Mouse (Mus musculus): ENCODE measurements around the gene Ccnf.

The Ccnf gene

GRCm38 (mm10) chr17:24251320-24252069 is at the start of gene Ccnf:
Gene Ccnf, minus strand, starts transcription at chr17:24251484.
- peak; percentile 97 for DNase-seq (ENCODE audit: extremely low read depth, low read depth)

DNA sequence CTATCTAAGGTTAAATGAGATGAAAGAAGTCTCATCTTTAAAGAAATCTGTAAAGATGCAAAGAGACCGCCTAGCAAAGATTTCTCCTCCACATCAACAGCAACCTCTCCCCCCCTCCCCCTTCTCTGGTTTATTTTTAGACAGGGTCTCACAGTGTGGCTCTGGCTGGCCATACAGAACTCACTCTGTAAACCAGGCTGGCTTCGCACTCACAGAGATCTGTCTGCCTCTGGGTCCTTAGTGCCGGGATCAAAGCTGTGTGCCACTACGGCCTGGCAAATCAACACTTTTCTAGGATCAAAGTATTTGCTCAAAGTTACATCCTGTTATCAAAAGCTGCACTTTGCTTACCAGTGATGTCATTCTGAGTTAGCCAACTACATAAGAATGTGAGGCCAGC is 49.4 kb upstream of the Ccnf start:
- no peak for DNase-seq (ENCODE audit: extremely low read depth, low read depth)

DNA sequence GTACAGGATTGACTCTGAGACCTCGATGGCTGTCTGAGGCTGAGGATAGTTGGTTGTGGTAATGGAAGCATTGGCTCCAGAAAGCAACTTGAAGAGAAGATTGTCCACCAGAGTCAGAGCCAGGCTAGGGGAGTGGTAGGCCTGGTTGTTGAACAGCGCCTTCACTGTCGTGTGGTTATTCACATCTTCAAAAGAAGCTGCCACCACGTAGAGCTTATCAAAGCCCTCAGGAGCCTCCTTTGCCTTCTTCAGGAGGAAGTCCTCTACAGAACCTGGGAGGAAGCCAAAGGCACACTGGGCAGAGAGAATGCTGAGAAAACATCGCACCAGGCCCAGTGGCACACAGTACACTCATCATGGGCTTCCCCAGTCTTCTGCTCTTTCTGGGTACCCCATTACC is 38.1 kb upstream of the Ccnf start:
- DNase-seq (ENCODE audit: extremely low read depth, low read depth): peak; percentile 75

- no peak for DNase-seq (ENCODE audit: extremely low read depth, low read depth)
These were observed 37.2 kb upstream of the Ccnf start for GRCm38 (mm10) chr17:24288477-24288876.

DNA sequence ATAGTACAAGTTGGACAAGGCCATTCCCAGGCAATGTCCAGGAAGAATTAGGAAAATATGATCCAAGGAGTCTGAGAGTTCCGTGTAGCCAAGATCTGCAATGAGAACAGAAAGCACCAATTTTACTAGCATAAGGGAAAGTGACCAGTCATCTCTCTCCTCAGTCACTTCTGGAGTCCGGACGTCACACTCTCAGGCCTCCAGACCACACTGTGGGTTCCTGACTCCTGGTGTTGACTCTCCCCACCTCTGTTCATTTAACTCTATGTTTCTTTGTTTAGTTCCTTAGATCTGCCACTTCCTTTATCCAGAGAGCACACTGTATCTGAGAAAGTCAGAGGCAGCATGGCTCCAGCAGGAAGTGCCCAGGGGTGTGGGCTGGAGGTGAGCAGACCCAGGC is 34.4 kb upstream of the Ccnf start:
- no peak for DNase-seq (ENCODE audit: extremely low read depth, low read depth)

GRCm38 (mm10) chr17:24283266-24283818 is 32.1 kb upstream of the Ccnf start:
- no peak for DNase-seq (ENCODE audit: extremely low read depth, low read depth)

DNA sequence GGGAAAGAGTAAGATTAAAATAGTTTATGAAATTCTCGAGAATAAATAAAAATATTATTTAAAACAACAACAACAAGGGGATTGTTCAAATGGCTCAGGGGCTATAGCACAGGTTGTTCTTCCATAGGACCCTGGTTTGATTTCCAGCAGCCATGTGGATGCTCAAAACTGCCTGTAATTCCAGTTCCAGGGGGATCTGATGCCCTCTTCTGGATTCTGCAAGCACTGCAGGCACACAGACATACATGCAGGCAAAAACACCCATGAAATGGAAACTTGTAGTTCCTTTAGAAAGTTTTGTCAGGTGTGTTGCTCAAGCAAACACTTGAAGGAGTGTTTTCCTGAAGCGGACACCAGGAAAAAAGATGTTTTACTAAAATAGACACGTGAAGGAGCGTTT is 31.4 kb upstream of the Ccnf start:
- no peak for DNase-seq (ENCODE audit: extremely low read depth, low read depth)

DNA sequence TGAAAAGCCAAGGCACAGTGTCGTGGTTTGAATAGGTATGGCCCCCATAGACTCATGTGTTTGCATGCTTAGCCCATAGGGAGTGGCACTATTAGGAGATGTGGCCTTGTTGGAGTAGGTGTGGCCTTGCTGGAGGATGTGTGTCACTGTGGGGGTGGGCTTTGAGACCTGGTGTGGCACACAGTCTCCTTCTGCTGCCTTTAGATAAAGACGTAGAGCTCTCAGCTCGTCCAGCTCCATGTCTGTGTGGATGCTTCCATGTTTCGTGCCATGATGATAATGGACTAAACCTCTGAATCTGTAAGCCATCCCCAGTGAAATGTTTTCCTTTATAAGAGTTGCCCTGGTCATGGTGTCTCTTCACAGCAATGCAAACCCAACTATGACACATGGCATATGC is 28.6 kb upstream of the Ccnf start:
- DNase-seq (ENCODE audit: extremely low read depth, low read depth): no peak

DNA sequence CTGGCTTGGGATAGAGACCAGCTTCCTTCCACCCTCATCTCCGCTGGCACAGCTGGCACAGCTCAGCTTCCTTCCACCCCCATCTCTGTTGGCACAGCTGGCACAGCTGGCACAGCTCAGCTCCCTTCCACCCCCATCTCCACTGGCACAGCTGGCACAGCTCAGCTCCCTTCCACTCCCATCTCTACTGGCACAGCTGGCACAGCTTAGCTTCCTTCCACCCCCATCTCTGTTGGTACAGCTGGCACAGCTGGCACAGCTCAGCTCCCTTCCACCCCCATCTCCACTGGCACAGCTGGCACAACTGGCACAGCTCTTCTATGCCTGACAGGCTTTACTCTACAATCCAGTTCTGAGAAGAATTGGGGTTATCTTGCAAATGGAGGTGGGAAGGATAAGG is 15.8 kb upstream of the Ccnf start:
- DNase-seq (ENCODE audit: extremely low read depth, low read depth): no peak

DNA sequence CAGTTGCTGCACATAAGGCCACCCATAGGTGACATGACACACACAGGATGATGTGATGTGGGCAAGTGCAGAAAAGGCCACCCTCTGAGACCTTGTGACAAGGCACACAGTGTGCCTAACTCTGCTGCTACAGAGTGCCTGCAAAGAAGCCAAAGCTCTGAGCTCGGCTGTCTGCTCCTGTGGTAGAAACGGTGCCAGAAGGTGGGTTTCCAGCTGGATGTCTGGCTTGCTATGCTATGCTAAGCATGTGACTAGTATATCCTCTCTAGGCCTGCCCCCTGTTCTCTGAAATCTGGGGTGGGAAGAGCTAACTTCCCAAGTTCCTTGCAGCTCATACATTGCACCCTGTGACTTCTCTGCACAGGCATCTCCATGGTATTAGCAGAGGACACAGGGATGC is 13.5 kb upstream of the Ccnf start:
- no peak for DNase-seq (ENCODE audit: extremely low read depth, low read depth)

- no peak for DNase-seq (ENCODE audit: extremely low read depth, low read depth)
These were observed 9.2 kb upstream of the Ccnf start for GRCm38 (mm10) chr17:24260516-24260915.

GRCm38 (mm10) chr17:24259702-24260101 is 8.4 kb upstream of the Ccnf start:
- no peak for DNase-seq (ENCODE audit: extremely low read depth, low read depth)

DNA sequence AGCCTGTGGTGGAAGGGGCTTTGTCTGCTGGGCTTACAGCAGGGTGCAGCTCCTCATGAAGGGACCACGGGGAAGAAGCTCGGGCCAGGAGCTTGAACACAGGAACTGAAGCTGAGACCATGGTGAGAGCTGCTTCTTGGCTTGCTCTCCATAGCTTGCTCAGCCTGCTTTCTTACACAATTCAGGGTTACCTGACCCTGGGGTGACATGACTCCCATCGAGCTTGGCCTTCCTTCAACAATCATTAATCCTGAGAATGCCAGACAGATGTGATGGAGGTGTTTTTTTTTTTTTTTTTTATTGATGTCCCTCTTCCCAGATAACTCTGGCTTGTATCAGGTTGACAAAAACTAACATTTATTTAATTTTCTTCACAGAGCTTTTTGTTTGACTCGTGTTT is 7.7 kb upstream of the Ccnf start:
- no peak for DNase-seq (ENCODE audit: extremely low read depth, low read depth)

GRCm38 (mm10) chr17:24252329-24252728 is 1.0 kb upstream of the Ccnf start:
- no peak for DNase-seq (ENCODE audit: extremely low read depth, low read depth)

DNA sequence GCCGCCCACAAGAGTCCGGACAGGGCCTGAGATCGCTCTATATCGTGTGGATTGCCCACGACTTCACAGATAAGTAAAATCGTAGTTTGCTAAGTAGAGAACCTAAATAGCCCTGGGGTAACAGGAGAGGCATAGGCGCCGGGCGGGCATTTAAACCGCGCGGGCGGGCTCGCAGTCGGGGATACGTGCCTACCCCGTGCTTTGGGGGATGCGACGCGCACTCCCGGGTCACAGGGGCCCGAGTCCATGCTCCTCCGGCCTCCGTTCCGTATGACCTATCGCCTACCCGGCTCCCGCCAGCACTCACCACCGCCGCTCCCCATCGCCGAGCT is 330 bp downstream of the Ccnf start:
- no peak for DNase-seq (ENCODE audit: extremely low read depth, low read depth)

DNA sequence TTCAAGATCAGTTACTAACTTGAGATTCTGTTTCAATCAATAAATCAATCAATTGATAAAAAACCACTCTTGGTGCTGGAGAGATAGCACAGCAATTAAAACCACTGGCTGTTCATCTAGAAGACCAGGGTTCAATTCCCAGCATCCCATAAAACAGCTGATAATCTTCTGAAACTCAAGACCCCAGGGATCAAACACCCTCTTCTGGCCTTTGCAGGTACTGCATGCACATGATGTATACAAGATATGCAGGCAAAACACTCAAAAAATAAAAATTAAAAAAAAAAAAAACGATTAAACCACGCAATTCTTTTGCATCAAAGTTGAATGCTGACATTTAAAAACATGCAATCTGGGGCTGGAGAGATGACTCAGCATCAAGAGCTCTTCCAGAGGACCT is 2.6 kb downstream of the Ccnf start:
- DNase-seq (ENCODE audit: extremely low read depth, low read depth): no peak

- no peak for DNase-seq (ENCODE audit: extremely low read depth, low read depth)
These were observed 7.2 kb downstream of the Ccnf start for GRCm38 (mm10) chr17:24244061-24244460.

- no peak for DNase-seq (ENCODE audit: extremely low read depth, low read depth)
These were observed 7.8 kb downstream of the Ccnf start for GRCm38 (mm10) chr17:24243311-24243969.

GRCm38 (mm10) chr17:24236921-24237320 is 14.4 kb downstream of the Ccnf start:
- DNase-seq (ENCODE audit: extremely low read depth, low read depth): no peak

DNA sequence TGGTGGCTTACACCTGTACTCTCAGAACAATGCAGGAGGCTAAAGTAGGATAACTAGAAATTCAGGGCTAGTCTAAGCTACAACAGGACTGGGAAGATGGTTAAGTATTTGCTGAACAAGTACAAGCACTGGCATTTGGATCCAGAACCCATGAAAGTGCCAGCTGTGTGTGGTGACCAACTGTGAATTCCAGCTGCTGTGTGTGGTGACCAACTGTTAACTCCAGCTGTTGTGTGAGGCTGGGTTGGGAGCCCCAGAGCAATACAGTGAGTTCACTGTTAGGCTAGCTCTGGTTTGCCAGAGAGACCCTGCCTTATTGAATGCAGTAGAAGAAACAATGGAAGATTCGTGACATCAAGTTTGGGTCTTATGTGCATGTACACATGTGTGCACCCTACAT is 14.8 kb downstream of the Ccnf start:
- no peak for DNase-seq (ENCODE audit: extremely low read depth, low read depth)

DNA sequence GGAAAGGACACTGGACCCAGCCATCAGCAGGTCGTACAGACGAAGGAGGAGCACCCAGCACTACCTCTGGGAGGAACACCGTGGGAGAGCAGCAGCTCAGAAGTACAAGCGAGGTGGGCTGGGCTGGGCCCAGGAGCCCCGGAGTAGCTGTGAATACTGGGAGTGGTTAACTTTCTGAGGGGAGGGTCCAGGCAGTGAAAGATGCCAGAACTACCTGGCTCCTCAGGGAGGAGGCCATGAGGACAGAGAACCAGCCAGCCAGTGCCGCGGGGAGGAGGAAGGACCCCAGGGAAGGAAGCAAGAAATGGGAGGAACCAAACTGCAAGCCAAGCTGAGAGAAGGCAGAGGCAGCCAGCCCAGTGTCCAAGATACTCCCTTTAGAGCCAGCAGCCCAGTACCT is 23.3 kb downstream of the Ccnf start:
- DNase-seq (ENCODE audit: extremely low read depth, low read depth): no peak

DNA sequence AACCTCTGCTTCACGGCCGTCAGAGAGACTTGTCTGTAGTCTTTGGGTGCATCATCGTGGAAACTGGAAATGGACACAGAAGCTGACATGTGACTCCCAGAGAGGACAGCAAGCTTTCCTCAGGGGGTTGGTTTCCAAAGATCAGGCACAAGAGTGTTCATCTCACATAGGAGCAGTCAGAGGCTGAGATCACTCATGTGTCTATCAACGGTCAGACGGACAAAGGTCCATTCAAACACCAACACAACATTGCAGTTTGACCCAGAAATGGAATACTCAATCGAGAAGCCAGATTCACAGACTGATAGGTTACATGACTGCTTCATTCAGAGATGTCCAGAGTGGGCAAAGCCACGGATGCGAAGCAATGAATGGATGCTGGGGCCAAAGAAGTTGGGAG is 24.6 kb downstream of the Ccnf start:
- no peak for DNase-seq (ENCODE audit: extremely low read depth, low read depth)

- DNase-seq (ENCODE audit: extremely low read depth, low read depth): peak; percentile 38
These were observed 25.4 kb downstream of the Ccnf start for GRCm38 (mm10) chr17:24225851-24226250.
